Mouse (Mus musculus) liver, adult 2 months (tissue): ENCODE data around the gene Med26. TPM values are rescaled to one million over a fixed set of nuclear protein-coding genes. Genes with fewer than 3 reads are reported as not detected.

Experiments used
- DNase-seq: peaks from one replicate; pipeline ENCODE4 v3.0.0-alpha.2; 2011; ENCODE audit warnings: low read depth, low spot score; ENCODE audit errors: extremely low read depth
- H3K27ac ChIP-seq: fragments of 200-500 bp; replicated peaks from 2 replicates; pipeline ENCODE4 v1.5.1; 2012; ENCODE audit warnings: low read depth, mild to moderate bottlenecking, control low read depth, inconsistent platforms, low read length; ENCODE audit not compliant: insufficient read depth
- H3K27me3 ChIP-seq: fragments of 200-500 bp; 2 replicates; pipeline ENCODE4 v1.6.1; 2012; ENCODE audit warnings: mild to moderate bottlenecking, moderate library complexity, low read length, inconsistent platforms; ENCODE audit not compliant: control insufficient read depth, insufficient read depth
- H3K36me3 ChIP-seq: fragments of 200-500 bp; 2 replicates; pipeline ENCODE4 v1.6.1; 2012; ENCODE audit warnings: low read length, inconsistent platforms; ENCODE audit not compliant: control insufficient read depth, insufficient read depth
- H3K4me1 ChIP-seq: fragments of 200-500 bp; 2 replicates; pipeline ENCODE4 v1.6.1; 2011; ENCODE audit warnings: low read length; ENCODE audit not compliant: control insufficient read depth, insufficient read depth
- H3K4me3 ChIP-seq: fragments of 200-500 bp; 2 replicates; pipeline ENCODE4 v1.5.1; 2011; ENCODE audit warnings: low read depth, mild to moderate bottlenecking, control low read depth, low read length, moderate library complexity; ENCODE audit not compliant: insufficient read depth
- H3K79me2 ChIP-seq: fragments of 200-500 bp; 2 replicates; pipeline ENCODE4 v1.6.1; 2012; ENCODE audit warnings: inconsistent platforms, mild to moderate bottlenecking, low read length, moderate library complexity; ENCODE audit not compliant: control insufficient read depth, insufficient read depth
- H3K9ac ChIP-seq: fragments of 200-500 bp; 2 replicates; pipeline ENCODE4 v1.6.1; 2012; ENCODE audit warnings: low read depth, mild to moderate bottlenecking, control low read depth, inconsistent platforms, low read length
- CTCF ChIP-seq: fragments of 200-500 bp; IDR thresholded peaks from 2 replicates; pipeline ENCODE4 v1.5.1; 2011; ENCODE audit warnings: low read depth, low read length, control low read depth
- POLR2A ChIP-seq: fragments of 200-500 bp; IDR thresholded peaks from 2 replicates; pipeline ENCODE4 v1.6.1; 2011; ENCODE audit warnings: low read length, control low read depth; ENCODE audit not compliant: insufficient read depth; ENCODE audit errors: extremely low read depth
- WGBS: fragments of 180-500 bp; shearing (Covaris S2); methylation state at CpG from one replicate; pipeline ENCODE4 v1.1.7; 2018; 5-methylcytosine and 5-hydroxymethylcytosine counted together
- polyA plus RNA-seq: library from polyadenylated mRNA; depleted of rRNA; stranded (reverse); fragments of >200 nt; gene quantifications from 2 replicates; pipeline ENCODE4 v1.2.3, GENCODE M21; 2012; rRNA removed
- total RNA-seq: library from RNA; depleted of rRNA; stranded (reverse); fragments of >200 nt; gene quantifications from 2 replicates; pipeline ENCODE4 v1.2.3, GENCODE M21; 2014; rRNA removed

The Med26 gene
- total and polyA plus RNA-seq, 2 experiments: 1.3 to 6.0 TPM

DNA sequence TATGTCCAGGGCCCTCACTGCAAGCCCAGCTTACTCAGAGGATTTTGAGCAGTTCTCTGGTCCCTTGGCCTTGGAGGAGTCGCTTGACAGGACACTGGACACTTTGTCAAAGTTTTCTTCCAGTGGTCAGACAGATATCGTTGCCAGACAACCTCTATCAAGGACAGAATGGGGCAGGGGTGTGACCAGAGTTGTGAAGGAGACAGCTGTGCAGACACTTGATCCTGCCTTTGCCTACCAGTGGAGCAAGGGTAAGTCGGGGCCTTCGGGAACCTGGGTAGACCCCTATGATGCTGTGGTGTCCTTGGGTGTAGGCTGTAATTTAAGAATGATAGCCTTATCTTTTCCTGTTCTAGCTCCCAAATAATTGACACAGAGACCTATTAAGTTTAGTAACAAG lies 92.8 kb downstream of the Med26 start:
- no peaks in the 10 kb centered on the region for H3K27me3 ChIP-seq
- no peak overlapping the region for H3K27ac ChIP-seq
- TF ChIP-seq CTCF (no peak), POLR2A (no peak)
- H3K4me1 ChIP-seq: no peaks in the 10 kb centered on the region
- peaks cover 13% of the 10 kb centered on the region; the same call in 1 of the 2 replicates for H3K36me3 ChIP-seq
- H3K4me3 ChIP-seq: no peak overlapping the region
- no peak overlapping the region for H3K9ac ChIP-seq
- H3K79me2 ChIP-seq: no peaks in the 10 kb centered on the region
- WGBS: 90% methylated on average over 4 of the region's 4 CpGs
- DNase-seq: no peak

DNA sequence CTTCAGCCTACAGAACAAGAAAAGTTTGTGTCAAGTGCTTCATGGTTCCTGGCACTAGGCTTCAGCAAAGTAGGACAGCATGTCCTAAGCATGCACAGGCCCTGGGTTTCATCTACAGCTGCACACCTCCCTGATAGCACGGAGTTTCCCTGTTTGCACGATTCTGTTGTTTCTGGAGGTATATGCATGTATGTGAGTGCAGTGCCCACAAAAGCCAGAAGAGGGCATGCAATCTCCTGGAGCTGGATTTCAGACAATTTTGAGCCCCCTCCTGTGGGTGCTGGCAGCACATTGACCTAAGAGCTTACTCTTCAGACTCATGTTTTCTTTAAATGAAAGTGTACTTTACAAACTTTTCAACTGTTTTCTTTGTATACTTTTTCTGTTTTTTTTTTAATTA lies 94.2 kb downstream of the Med26 start:
- 97% methylated on average over 2 of the region's 2 CpGs for WGBS
- Histone ChIP-seq H3K36me3 (peaks cover 13% of the 10 kb centered on the region; the same call in 1 of the 2 replicates), H3K27me3 (no peaks in the 10 kb centered on the region), H3K9ac (no peak overlapping the region), H3K79me2 (no peaks in the 10 kb centered on the region), H3K27ac (no peak overlapping the region), H3K4me3 (no peak overlapping the region), H3K4me1 (no peaks in the 10 kb centered on the region)
- DNase-seq: no peak
- TF ChIP-seq POLR2A (no peak), CTCF (no peak)

DNA sequence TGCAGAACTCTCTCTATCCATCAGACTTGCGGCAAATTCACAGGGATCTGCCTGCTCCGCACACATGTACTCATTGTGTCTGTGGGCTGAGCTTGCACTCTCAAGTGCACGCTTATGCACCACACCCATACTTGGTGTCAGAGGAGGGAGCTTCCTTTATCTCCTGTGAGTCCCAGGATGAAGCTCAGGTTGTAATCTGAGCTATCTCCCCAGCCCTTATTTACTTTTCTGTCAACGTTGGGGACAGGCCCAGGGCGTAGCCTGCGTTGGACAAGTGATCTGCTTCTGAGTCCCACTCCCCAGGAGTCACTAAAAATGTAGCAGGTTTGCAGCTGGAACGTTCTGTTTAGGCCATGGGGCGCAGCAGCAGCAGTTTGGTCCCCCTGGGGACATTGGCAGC lies 96.6 kb downstream of the Med26 start:
- WGBS: 78% methylated on average over 8 of the region's 8 CpGs
- Histone ChIP-seq H3K27ac (no peak overlapping the region), H3K36me3 (peaks cover 12% of the 10 kb centered on the region; the same call in 1 of the 2 replicates), H3K9ac (no peak overlapping the region), H3K27me3 (no peaks in the 10 kb centered on the region), H3K4me3 (no peak overlapping the region), H3K79me2 (no peaks in the 10 kb centered on the region), H3K4me1 (no peaks in the 10 kb centered on the region)
- TF ChIP-seq POLR2A: no peak
- TF ChIP-seq CTCF: no peak
- DNase-seq: no peak

DNA sequence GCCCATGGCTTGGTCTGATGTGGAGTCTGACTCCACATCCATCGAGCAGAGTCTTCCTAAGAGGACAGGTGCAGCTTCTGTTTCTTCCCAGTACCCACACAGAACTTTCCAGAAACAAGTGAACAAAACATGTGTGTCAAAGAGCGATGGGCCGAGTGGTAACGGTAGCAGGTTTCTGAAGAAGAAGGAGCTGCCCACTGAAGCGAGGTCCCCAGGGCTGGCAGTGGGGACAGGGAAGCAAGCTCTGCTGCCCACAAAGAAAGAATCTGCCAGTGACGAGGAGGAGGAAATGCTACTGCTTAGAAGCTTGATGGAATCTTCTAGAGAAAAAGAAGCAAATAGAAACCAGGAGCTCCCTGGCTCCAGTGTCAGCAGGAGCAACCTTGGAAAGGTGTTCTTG lies 103.0 kb downstream of the Med26 start:
- Histone ChIP-seq H3K27me3 (no peaks in the 10 kb centered on the region), H3K4me3 (no peak overlapping the region), H3K4me1 (no peaks in the 10 kb centered on the region; the same call in 1 of the 2 replicates), H3K27ac (no peak overlapping the region), H3K36me3 (no peaks in the 10 kb centered on the region; the same call in 1 of the 2 replicates), H3K9ac (no peak overlapping the region), H3K79me2 (no peaks in the 10 kb centered on the region)
- TF ChIP-seq POLR2A (no peak), CTCF (no peak)
- DNase-seq: no peak
- 96% methylated on average over 6 of the region's 6 CpGs for WGBS

Other genes starting within 250 kb of the Med26 start
- gene Gm10282, start 243.0 kb downstream of the Med26 start, total RNA-seq: 0.54 and 1.0 TPM in 2 replicates
- gene Gm10282, start 243.0 kb downstream of the Med26 start, polyA plus RNA-seq: 0.37 and 0.42 TPM in 2 replicates
- gene Klf2, start 229.2 kb downstream of the Med26 start, total RNA-seq: 2.7 and 2.8 TPM in 2 replicates
- 4.4 and 6.0 TPM in 2 replicates for gene Klf2, start 229.2 kb downstream of the Med26 start, polyA plus RNA-seq
- 9.0 and 9.5 TPM in 2 replicates for gene Eps15l1, start 126.8 kb downstream of the Med26 start, total RNA-seq
- gene Eps15l1, start 126.8 kb downstream of the Med26 start, polyA plus RNA-seq: 8.7 and 13.0 TPM in 2 replicates
- 2.2 and 3.1 TPM in 2 replicates for gene Calr3, start 104.4 kb downstream of the Med26 start, total RNA-seq
- gene Calr3, start 104.4 kb downstream of the Med26 start, polyA plus RNA-seq: 0.54 TPM in 2 replicates
- gene 1700030K09Rik, start 104.4 kb downstream of the Med26 start, total RNA-seq: 1.8 and 2.1 TPM in 2 replicates
- 2.5 and 3.6 TPM in 2 replicates for gene 1700030K09Rik, start 104.4 kb downstream of the Med26 start, polyA plus RNA-seq
- 5.3 and 6.7 TPM in 2 replicates for gene Cherp, start 73.0 kb downstream of the Med26 start, total RNA-seq
- 16.2 and 22.7 TPM in 2 replicates for gene Cherp, start 73.0 kb downstream of the Med26 start, polyA plus RNA-seq
- 20.0 and 26.5 TPM in 2 replicates for gene Slc35e1, start 55.7 kb downstream of the Med26 start, total RNA-seq
- gene Slc35e1, start 55.7 kb downstream of the Med26 start, polyA plus RNA-seq: 55.6 and 59.8 TPM in 2 replicates
- gene Smim7, start 22.8 kb upstream of the Med26 start, total RNA-seq: 32.4 and 33.4 TPM in 2 replicates
- gene Smim7, start 22.8 kb upstream of the Med26 start, polyA plus RNA-seq: 22.6 and 26.0 TPM in 2 replicates
- 2.6 and 2.7 TPM in 2 replicates for gene Tmem38a, start 23.8 kb upstream of the Med26 start, total RNA-seq
- gene Tmem38a, start 23.8 kb upstream of the Med26 start, polyA plus RNA-seq: 3.0 and 3.5 TPM in 2 replicates
- gene Nwd1, start 98.4 kb upstream of the Med26 start, total RNA-seq: not detected in 2 replicates
- gene Nwd1, start 98.4 kb upstream of the Med26 start, polyA plus RNA-seq: not detected in 2 replicates
- 47.9 and 59.7 TPM in 2 replicates for gene Sin3b, start 175.0 kb upstream of the Med26 start, total RNA-seq
- 72.7 and 86.9 TPM in 2 replicates for gene Sin3b, start 175.0 kb upstream of the Med26 start, polyA plus RNA-seq
- gene F2rl3, start 213.6 kb upstream of the Med26 start, total RNA-seq: 0.07 TPM in 1 of 2 replicates, not detected in the other
- 0.06 and 0.15 TPM in 2 replicates for gene F2rl3, start 213.6 kb upstream of the Med26 start, polyA plus RNA-seq